Mouse (Mus musculus): ENCODE results near the gene I0C0044D17Rik.

- TF ChIP-seq POLR2A (IDR thresholded peaks at IDR 0.05; ENCODE audit: borderline replicate concordance, extremely low read depth, low read depth, low read length) = no peak
- TF ChIP-seq CTCF (IDR thresholded peaks at IDR 0.05; ENCODE audit: insufficient read depth, low read length) = no peak
These were observed 46.8 kb downstream of the I0C0044D17Rik start for GRCm38 (mm10) chr4:98776721-98777427.

All from lung, adult 2 months (tissue).